Mouse (Mus musculus): ENCODE measurements at regions not wholly inside any gene's neighbourhood (a gene's known extent, or its start where the extent isn't known, plus 50 kb on each side); places are given as distances from the start of the nearest gene placed in this dataset.

DNA sequence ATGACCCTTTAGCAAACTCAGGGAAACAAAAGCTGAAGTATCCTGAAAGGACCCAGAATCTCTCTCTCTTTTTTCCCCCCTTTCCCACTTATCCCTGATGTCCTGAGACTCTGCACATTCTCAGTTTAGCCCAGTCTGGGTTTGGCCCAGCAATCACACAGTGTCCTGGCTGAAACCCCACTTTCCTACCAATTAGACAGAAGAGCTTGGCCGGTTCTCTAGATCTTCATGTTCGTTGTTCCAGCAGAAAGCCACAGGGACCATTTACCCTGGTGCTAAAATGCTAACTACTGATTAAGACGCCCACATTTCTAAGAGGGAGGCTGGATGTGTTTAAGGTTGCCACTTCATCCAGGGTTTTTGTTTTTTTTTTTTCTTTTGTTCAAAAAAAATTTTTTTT is 151.3 kb downstream of the Evx1 start:
- H3K9ac ChIP-seq (replicated peaks) = no peak overlapping the region
- ATAC-seq (ENCODE audit: insufficient number of reproducible peaks, insufficient read depth, low FRiP score, low TSS enrichment, low read depth) = no peak
- H3K4me1 ChIP-seq (replicated peaks) = peaks cover 25% of the 10 kb centered on the region; the same call in 1 of the 2 replicates
- H3K9me3 ChIP-seq = no peaks in the 10 kb centered on the region
- H3K4me2 ChIP-seq = no peak overlapping the region
- H3K36me3 ChIP-seq = no peaks in the 10 kb centered on the region
- H3K4me3 ChIP-seq (replicated peaks) = no peak overlapping the region
- H3K27me3 ChIP-seq = no peaks in the 10 kb centered on the region
- WGBS = 65% methylated on average over 3 of the region's 3 CpGs
- H3K27ac ChIP-seq = no peak overlapping the region

DNA sequence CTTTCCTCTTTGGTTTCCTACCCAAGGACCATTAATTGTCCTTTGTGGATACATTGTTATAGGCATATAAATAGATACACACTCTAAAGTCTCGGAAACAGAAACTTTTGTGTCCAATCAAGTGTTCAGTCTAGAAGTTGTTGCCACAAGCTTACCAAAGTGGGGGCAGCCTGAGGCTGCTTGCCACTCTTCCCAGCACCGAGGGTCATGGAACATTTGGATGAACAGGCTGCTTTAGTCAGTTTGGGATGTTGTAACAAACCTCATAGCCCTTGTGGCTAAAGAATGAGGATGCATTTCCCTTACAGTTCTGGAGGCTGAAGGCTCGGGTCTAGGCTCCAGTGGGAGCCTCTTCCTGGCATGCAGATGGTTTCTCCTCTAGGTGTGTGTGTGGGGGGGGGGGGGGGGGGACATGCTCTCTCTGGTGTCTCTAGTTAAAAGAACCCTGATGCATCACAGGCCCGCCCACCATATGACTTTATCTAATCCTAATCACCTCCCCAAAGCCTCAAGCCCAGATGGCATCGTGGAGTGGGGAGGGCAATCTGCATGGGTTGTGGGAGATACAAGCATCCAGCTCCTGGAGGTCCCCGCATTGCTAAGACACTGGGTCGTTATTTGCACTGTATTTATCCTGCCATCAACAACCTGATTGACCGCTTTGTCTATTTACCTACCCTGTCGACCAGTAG is 152.7 kb downstream of the Evx1 start:
- peaks cover 1% of the 10 kb centered on the region; the same call in 1 of the 2 replicates for H3K27me3 ChIP-seq
- no peaks in the 10 kb centered on the region for H3K9me3 ChIP-seq
- peaks cover 25% of the 10 kb centered on the region; the same call in 1 of the 2 replicates for H3K4me1 ChIP-seq (replicated peaks)
- WGBS = 80% methylated on average over 9 of the region's 9 CpGs
- H3K27ac ChIP-seq = no peak overlapping the region
- no peak overlapping the region for H3K4me3 ChIP-seq (replicated peaks)
- no peak overlapping the region for H3K4me2 ChIP-seq
- no peak for ATAC-seq (ENCODE audit: insufficient number of reproducible peaks, insufficient read depth, low FRiP score, low TSS enrichment, low read depth)
- H3K36me3 ChIP-seq = no peaks in the 10 kb centered on the region
- H3K9ac ChIP-seq (replicated peaks) = no peak overlapping the region

DNA sequence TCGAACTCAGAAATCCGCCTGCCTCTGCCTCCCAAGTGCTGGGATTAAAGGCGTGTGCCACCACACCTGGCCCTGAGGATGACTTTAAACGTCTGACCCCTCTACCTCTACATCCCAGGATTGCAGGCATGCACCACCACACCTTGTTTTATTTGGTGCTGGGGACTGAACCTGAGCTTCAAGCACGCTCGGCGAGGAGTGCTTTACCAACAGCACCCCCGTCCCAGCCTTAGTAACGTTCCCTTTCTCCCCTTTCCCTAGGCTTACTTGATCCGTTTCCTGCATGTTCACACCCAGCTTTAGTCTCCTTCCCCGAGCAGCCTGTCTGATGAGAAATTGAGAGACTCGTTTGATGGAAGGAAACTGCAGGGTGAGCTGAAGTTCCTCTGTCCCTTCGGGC is 157.5 kb downstream of the Evx1 start:
- H3K4me1 ChIP-seq (replicated peaks) = 0 out of 2 replicates have a peak, but pooled peaks cover 25% of the 10 kb centered on the region
- H3K36me3 ChIP-seq = no peaks in the 10 kb centered on the region
- no peak overlapping the region for H3K9ac ChIP-seq (replicated peaks)
- peaks cover 9% of the 10 kb centered on the region; the same call in 1 of the 2 replicates for H3K27me3 ChIP-seq
- no peak overlapping the region for H3K27ac ChIP-seq
- ATAC-seq (ENCODE audit: insufficient number of reproducible peaks, insufficient read depth, low FRiP score, low TSS enrichment, low read depth) = no peak
- H3K9me3 ChIP-seq = no peaks in the 10 kb centered on the region
- H3K4me3 ChIP-seq (replicated peaks) = no peak overlapping the region
- WGBS = 77% methylated on average over 13 of the region's 13 CpGs
- no peak overlapping the region for H3K4me2 ChIP-seq

DNA sequence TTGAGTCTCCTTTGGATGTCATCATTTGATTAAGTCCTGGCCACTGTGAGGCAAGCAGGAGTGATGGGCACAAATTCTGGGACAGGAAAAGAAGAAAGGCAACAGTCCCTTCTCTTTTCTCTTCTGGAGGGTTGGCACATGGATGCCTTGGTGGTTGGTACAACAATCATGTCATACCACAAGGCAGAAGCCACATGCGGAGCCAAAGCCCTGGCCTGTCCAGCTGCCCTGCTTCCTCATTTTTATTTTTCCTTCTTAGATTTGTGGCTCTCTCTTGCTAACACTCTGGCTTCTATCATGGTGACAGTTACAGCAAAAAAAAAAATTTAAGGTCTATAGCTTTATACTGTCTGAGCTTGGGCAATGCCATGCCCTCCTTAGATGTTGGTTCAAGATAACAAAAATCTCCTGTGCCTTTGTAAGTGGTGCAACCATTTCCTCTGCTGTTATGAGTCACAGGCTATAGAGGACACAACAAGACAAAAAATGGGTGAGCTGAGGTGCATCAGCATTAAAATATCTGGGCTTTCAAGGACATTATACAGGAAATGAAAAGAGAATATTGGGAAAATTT is 158.2 kb downstream of the Evx1 start:
- Histone ChIP-seq H3K4me3 (replicated peaks) (no peak overlapping the region), H3K4me2 (no peak overlapping the region), H3K27ac (no peak overlapping the region), H3K9me3 (no peaks in the 10 kb centered on the region), H3K36me3 (no peaks in the 10 kb centered on the region), H3K9ac (replicated peaks) (no peak overlapping the region), H3K4me1 (replicated peaks) (peaks cover 27% of the 10 kb centered on the region), H3K27me3 (peaks cover 9% of the 10 kb centered on the region; the same call in 1 of the 2 replicates)
- no peak for ATAC-seq (ENCODE audit: insufficient number of reproducible peaks, insufficient read depth, low FRiP score, low TSS enrichment, low read depth)
- WGBS = 94% methylated on average over 1 of the region's 1 CpGs

DNA sequence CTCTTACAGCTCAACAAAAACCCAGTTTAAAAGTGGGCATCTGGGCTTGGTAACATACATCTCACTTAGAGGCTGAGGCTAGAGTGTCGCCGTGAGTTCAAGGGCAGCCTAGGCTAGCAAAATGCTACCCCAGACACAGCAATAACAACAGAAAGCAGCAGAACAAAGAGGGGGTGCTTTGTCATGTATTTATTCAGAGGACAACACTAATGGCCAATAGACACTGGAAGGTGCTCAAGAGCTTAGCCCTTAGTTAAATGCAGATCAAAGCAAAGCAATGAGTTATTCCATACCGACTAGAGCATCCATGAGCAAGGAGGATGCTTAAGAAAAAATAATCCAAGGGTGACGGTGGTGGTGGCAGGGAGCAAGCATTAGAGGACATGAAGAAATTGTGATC is 158.7 kb downstream of the Evx1 start:
- peaks cover 9% of the 10 kb centered on the region; the same call in 1 of the 2 replicates for H3K27me3 ChIP-seq
- ATAC-seq (ENCODE audit: insufficient number of reproducible peaks, insufficient read depth, low FRiP score, low TSS enrichment, low read depth) = no peak
- peaks cover 30% of the 10 kb centered on the region for H3K4me1 ChIP-seq (replicated peaks)
- no peak overlapping the region for H3K9ac ChIP-seq (replicated peaks)
- H3K36me3 ChIP-seq = no peaks in the 10 kb centered on the region
- WGBS = 87% methylated on average over 4 of the region's 4 CpGs
- no peak overlapping the region for H3K4me3 ChIP-seq (replicated peaks)
- H3K9me3 ChIP-seq = no peaks in the 10 kb centered on the region
- no peak overlapping the region for H3K4me2 ChIP-seq
- H3K27ac ChIP-seq = no peak overlapping the region

- Histone ChIP-seq H3K4me3 (replicated peaks) (no peak overlapping the region), H3K9ac (replicated peaks) (no peak overlapping the region), H3K4me1 (replicated peaks) (peaks cover 27% of the 10 kb centered on the region), H3K27me3 (peaks cover 16% of the 10 kb centered on the region), H3K36me3 (no peaks in the 10 kb centered on the region), H3K27ac (no peak overlapping the region), H3K9me3 (no peaks in the 10 kb centered on the region), H3K4me2 (no peak overlapping the region)
- WGBS = 72% methylated on average over 12 of the region's 12 CpGs
- no peak for ATAC-seq (ENCODE audit: insufficient number of reproducible peaks, insufficient read depth, low FRiP score, low TSS enrichment, low read depth)
These were observed 159.8 kb downstream of the Evx1 start for GRCm38 (mm10) chr6:52473042-52473589.

DNA sequence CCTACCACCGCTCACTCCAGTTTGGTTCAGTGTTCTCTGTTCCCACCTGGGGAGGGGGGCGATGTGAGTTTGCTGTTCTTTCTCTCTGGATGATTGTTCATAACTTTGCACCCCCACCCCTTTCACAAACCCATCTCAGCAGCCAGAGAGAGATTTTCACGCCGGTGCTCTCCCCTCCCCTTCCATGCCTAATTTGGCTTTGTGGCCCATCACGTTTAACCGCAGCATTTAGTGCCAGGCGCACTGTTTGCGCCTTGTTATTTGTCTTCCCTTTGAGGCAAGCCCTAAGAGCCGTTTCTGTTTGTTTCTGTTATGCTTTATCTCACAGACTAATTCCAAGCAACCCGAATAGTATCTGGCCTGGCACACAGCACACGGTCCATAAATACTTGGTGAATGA is 160.6 kb downstream of the Evx1 start:
- Histone ChIP-seq H3K36me3 (no peaks in the 10 kb centered on the region), H3K4me3 (replicated peaks) (no peak overlapping the region), H3K4me2 (no peak overlapping the region), H3K4me1 (replicated peaks) (peaks cover 27% of the 10 kb centered on the region), H3K9ac (replicated peaks) (no peak overlapping the region), H3K9me3 (no peaks in the 10 kb centered on the region), H3K27me3 (peaks cover 19% of the 10 kb centered on the region), H3K27ac (no peak overlapping the region)
- WGBS = 32% methylated on average over 11 of the region's 11 CpGs
- no peak for ATAC-seq (ENCODE audit: insufficient number of reproducible peaks, insufficient read depth, low FRiP score, low TSS enrichment, low read depth)

GRCm38 (mm10) chr6:52475676-52476075 is 162.4 kb downstream of the Evx1 start:
- H3K9me3 ChIP-seq = no peaks in the 10 kb centered on the region
- no peak overlapping the region for H3K4me2 ChIP-seq
- no peaks in the 10 kb centered on the region for H3K36me3 ChIP-seq
- no peak overlapping the region for H3K27ac ChIP-seq
- no peak overlapping the region for H3K4me3 ChIP-seq (replicated peaks)
- H3K27me3 ChIP-seq = peaks cover 19% of the 10 kb centered on the region
- no peak for ATAC-seq (ENCODE audit: insufficient number of reproducible peaks, insufficient read depth, low FRiP score, low TSS enrichment, low read depth)
- H3K4me1 ChIP-seq (replicated peaks) = peaks cover 34% of the 10 kb centered on the region
- H3K9ac ChIP-seq (replicated peaks) = no peak overlapping the region
- WGBS = 76% methylated on average over 8 of the region's 8 CpGs

GRCm38 (mm10) chr6:52476907-52477306 is 163.3 kb downstream of the Hibadh start:
- Histone ChIP-seq H3K4me1 (replicated peaks) (peaks cover 34% of the 10 kb centered on the region), H3K27ac (peak overlapping the region; percentile 18; the same call in 1 of the 2 replicates), H3K9me3 (no peaks in the 10 kb centered on the region), H3K4me3 (replicated peaks) (no peak overlapping the region), H3K9ac (replicated peaks) (no peak overlapping the region), H3K27me3 (peaks cover 16% of the 10 kb centered on the region), H3K4me2 (peak overlapping the region; percentile 9; the same call in 1 of the 2 replicates), H3K36me3 (no peaks in the 10 kb centered on the region)
- 0 out of 2 replicates have a peak, but pooled peaks have one; percentile 66 for ATAC-seq (ENCODE audit: insufficient number of reproducible peaks, insufficient read depth, low FRiP score, low TSS enrichment, low read depth)
- WGBS = 27% methylated on average over 7 of the region's 7 CpGs

GRCm38 (mm10) chr6:52477380-52477779 is 162.8 kb downstream of the Hibadh start:
- Histone ChIP-seq H3K9me3 (no peaks in the 10 kb centered on the region), H3K36me3 (no peaks in the 10 kb centered on the region), H3K27me3 (peaks cover 16% of the 10 kb centered on the region), H3K9ac (replicated peaks) (no peak overlapping the region), H3K4me1 (replicated peaks) (peaks cover 34% of the 10 kb centered on the region), H3K4me2 (0 out of 2 replicates have a peak overlapping the region, but pooled peaks have one; percentile 9), H3K27ac (peak overlapping the region; percentile 18; the same call in 1 of the 2 replicates), H3K4me3 (replicated peaks) (no peak overlapping the region)
- no peak for ATAC-seq (ENCODE audit: insufficient number of reproducible peaks, insufficient read depth, low FRiP score, low TSS enrichment, low read depth)
- WGBS = 67% methylated on average over 7 of the region's 7 CpGs

DNA sequence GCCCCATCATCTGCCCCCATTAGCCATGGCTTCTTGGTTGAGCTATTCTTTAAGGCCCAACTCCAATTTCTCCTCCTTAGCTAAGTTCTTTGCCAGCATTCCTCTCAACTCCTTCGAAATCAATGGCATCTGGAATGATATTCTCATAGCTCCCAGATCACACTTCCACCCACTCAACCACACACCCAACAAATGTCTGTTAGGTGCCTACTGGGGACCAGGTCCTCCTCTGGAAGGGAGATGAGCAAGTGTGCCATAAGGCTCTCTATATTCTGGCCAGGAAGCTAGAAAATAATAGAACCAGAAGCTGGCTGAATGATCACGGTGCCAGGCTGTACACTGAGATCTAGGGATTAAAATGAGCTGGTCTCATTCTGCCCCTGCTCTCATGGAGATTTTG is 161.6 kb downstream of the Hibadh start:
- peak overlapping the region; percentile 3; the same call in 1 of the 2 replicates for H3K4me2 ChIP-seq
- no peak for ATAC-seq (ENCODE audit: insufficient number of reproducible peaks, insufficient read depth, low FRiP score, low TSS enrichment, low read depth)
- no peak overlapping the region for H3K9ac ChIP-seq (replicated peaks)
- peaks cover 16% of the 10 kb centered on the region for H3K27me3 ChIP-seq
- WGBS = 85% methylated on average over 2 of the region's 2 CpGs
- H3K27ac ChIP-seq = no peak overlapping the region
- H3K4me1 ChIP-seq (replicated peaks) = peaks cover 32% of the 10 kb centered on the region
- H3K9me3 ChIP-seq = no peaks in the 10 kb centered on the region
- no peaks in the 10 kb centered on the region for H3K36me3 ChIP-seq
- no peak overlapping the region for H3K4me3 ChIP-seq (replicated peaks)
